ENCODE assay signal across 14 mouse cellular contexts in the genomic region with DNA sequence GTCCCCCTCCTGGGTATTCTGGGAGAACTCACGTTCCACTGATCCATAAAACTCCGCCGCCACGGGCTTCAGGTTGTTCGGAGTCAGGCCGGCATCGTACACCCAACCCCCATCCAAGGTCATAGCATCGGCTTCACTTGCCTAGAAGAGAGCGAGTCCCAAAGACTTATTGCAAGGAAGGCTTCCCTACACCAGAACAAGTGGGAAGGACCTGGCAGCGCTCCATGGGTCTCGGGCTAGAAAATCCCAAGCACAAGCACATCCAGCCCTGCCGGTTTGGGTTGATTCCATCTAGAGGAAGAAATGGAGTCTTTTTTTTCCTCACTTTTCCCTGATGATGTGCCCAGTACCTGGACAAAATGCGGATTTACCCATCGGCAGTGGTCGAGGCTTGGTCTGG. TPM values are rescaled to one million over a fixed set of nuclear protein-coding genes. Genes with fewer than 3 reads are reported as not detected.
DNase-seq lines count a peak whose midpoint lies in the region; ATAC-seq lines count a peak whose summit lies in the region.
"Had no signal": no experiment of that assay in that cellular context is flagged by ENCODE, and none has a peak within 500 bp of the region (broad histone marks: within the 10 kb centered on the region; RNA-seq: fewer than 3 reads in every experiment).

No protein-coding gene starts in this region.

- peaks cover 14% of the 10 kb centered on the region for H3K4me1 ChIP-seq in liver, embryonic 15.5 days (replicated peaks)

- peak overlapping the region; percentile 27; the same call in 1 of the 2 replicates for H3K4me2 ChIP-seq in liver, embryonic 15.5 days
- H3K4me2 ChIP-seq: embryonic facial prominence, embryonic 15.5 days; forebrain, embryonic 15.5 days; midbrain, embryonic 13.5 days had no signal

- ATAC-seq in liver, embryonic 15.5 days (ENCODE audit: insufficient read depth), result no peak
- ATAC-seq: forebrain, embryonic 15.5 days; midbrain, embryonic 13.5 days had no signal

- H3K27me3 ChIP-seq in liver, embryonic 15.5 days, result peaks cover 11% of the 10 kb centered on the region; the same call in 1 of the 2 replicates
- H3K27me3 ChIP-seq: embryonic facial prominence, embryonic 15.5 days; forebrain, embryonic 15.5 days; midbrain, embryonic 13.5 days had no signal

- H3K9me3 ChIP-seq in liver, embryonic 15.5 days (replicated peaks), result no peaks in the 10 kb centered on the region
- H3K9me3 ChIP-seq: embryonic facial prominence, embryonic 15.5 days; forebrain, embryonic 15.5 days; midbrain, embryonic 13.5 days had no signal

- 81% methylated on average over 15 of the region's 15 CpGs for WGBS in liver, embryonic 15.5 days (ENCODE audit: insufficient replicate concordance)

- no peak overlapping the region for H3K4me3 ChIP-seq in liver, embryonic 15.5 days (replicated peaks)
- H3K4me3 ChIP-seq: embryonic facial prominence, embryonic 15.5 days; forebrain, embryonic 15.5 days; layer of hippocampus, adult 2 months; midbrain, embryonic 13.5 days had no signal

- peak; percentile 87 for DNase-seq in heart, adult 11 months
- DNase-seq in heart, adult 18-20 months, result no peak
- DNase-seq in ovary, adult 18-20 months (ENCODE audit: low spot score), result peak; percentile 45
- DNase-seq in ovary, postnatal 10 days (ENCODE audit: low spot score), result no peak
- DNase-seq in layer of hippocampus, adult 11-12 months (ENCODE audit: low spot score), result no peak
- no peak for DNase-seq in cerebellum, adult 11-12 months
- DNase-seq: cerebellum, postnatal 25 days; right cerebral cortex, adult 18-20 months had no signal

- H3K27ac ChIP-seq in liver, embryonic 15.5 days (replicated peaks), result 0 out of 2 replicates have a peak overlapping the region, but pooled peaks have one; percentile 3
- H3K27ac ChIP-seq: embryonic facial prominence, embryonic 15.5 days; forebrain, embryonic 15.5 days; layer of hippocampus, adult 2 months; midbrain, embryonic 13.5 days had no signal

- H3K36me3 ChIP-seq in liver, embryonic 15.5 days (replicated peaks), result peaks cover 7% of the 10 kb centered on the region; the same call in 1 of the 2 replicates
- H3K36me3 ChIP-seq: embryonic facial prominence, embryonic 15.5 days; forebrain, embryonic 15.5 days; midbrain, embryonic 13.5 days had no signal

- H3K9ac ChIP-seq in liver, embryonic 15.5 days, result no peak overlapping the region
- H3K9ac ChIP-seq: embryonic facial prominence, embryonic 15.5 days; forebrain, embryonic 15.5 days; midbrain, embryonic 13.5 days had no signal

RNA-seq across cellular contexts. Expression of gene Gm20425, which starts 3.3 kb away (rescaled TPM):
- total RNA-seq in heart, adult 18-20 months (2021), result 1 to 10 TPM; 5.5 to 6.7 TPM
- 0.24 and 2.3 TPM in 2 replicates for polyA plus RNA-seq in liver, embryonic 15.5 days (2015; fragmentation: Nextera tagmentation; extraction: Ambion mirVana)
- polyA plus RNA-seq: midbrain, embryonic 13.5 days; neural tube, embryonic 11.5 days had no signal

RNA-seq across cellular contexts. Expression of gene Trf, which starts 3.4 kb away (rescaled TPM):
- 10 to 100 TPM; 44.2 to 67.1 TPM for total RNA-seq in heart, adult 18-20 months (2021)
- polyA plus RNA-seq in liver, embryonic 15.5 days (2015; fragmentation: Nextera tagmentation; extraction: Ambion mirVana), result 10,865 and 16,074 TPM in 2 replicates

RNA-seq across cellular contexts. Expression of gene Srprb, which starts 24.9 kb away (rescaled TPM):
- 10 to 100 TPM; 19.3 to 23.4 TPM for total RNA-seq in heart, adult 18-20 months (2021)
- polyA plus RNA-seq in liver, embryonic 15.5 days (2015; fragmentation: Nextera tagmentation; extraction: Ambion mirVana), result 18.9 and 22.5 TPM in 2 replicates

Comparison
In these comparisons a context has a peak if more than half of its experiments do, and no peak if none do; other contexts are left out.
1. DNase-seq: peak in heart, adult 11 months (single experiment) and ovary, adult 18-20 months (single experiment); none in heart, adult 18-20 months (0 of 2), ovary, postnatal 10 days (single experiment), layer of hippocampus, adult 11-12 months (single experiment) and cerebellum, adult 11-12 months (single experiment).